Mouse (Mus musculus) C2C12 (cell line): ENCODE data around the gene Polr2m.

ENCODE experiments used
- CTCF ChIP-seq: IDR thresholded peaks from one replicate; pipeline ENCODE4 v1.5.1; 2011; ENCODE audit not compliant: control insufficient read depth, insufficient read depth, insufficient read length
- FOSL1 ChIP-seq: IDR thresholded peaks from one replicate; pipeline ENCODE4 v1.8.0; 2011; ENCODE audit warnings: mild to moderate bottlenecking, low read length; ENCODE audit not compliant: poor library complexity, insufficient read depth, severe bottlenecking
- USF1 ChIP-seq: IDR thresholded peaks from one replicate; pipeline ENCODE4 v1.6.1; 2011; ENCODE audit warnings: low read depth, mild to moderate bottlenecking, control low read depth, moderate library complexity

DNA sequence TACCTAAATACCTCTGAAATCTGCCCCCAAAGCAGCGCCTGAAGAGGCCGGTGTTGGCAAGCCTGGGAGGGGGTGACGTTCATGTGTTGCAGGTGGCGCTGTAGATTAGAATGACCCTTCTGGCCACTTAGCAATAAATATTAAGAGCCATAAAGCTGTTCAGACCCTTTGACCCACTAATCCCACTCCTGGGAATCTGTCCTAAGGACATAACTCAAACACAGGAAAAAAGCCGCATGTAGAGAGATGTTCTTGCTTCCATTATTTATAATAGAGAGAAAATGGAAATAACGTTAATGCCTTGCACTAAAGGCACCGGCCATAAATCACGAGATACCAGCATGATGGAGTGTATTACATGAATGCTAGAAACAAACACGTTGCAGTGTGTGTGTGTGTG, 41.7 kb upstream of the Polr2m start:
- TF ChIP-seq CTCF = no peak
- no peak for TF ChIP-seq USF1
- no peak for TF ChIP-seq FOSL1
